Mouse (Mus musculus): ENCODE measurements around the gene Gm3952. TPM values are rescaled to one million over a fixed set of nuclear protein-coding genes. Genes with fewer than 3 reads are reported as not detected.

Gene Gm3952
- polyA plus RNA-seq, 1 experiment from 2014 or later = not detected

DNA sequence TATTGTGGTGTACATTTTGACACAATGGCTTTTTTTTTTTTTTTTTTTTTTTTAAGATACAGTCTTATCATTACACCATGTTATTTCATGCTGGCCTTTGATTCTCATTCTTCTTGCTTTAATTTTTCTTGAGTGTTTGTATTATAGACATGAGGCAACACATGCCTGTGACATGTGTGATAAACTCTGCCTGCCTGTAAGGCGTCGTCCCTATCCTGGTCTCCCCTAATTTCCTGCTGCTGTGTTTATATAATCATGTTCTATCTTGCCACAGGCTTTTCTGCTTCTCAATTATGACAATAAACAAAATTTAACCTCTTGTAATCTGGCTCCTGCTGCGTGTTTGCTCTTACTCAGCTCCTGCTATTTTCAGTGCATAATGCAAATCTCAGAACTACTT is 100.5 kb downstream of the Gm3952 start:
- no peak overlapping the region for H3K4me2 ChIP-seq
- H3K9ac ChIP-seq = no peak overlapping the region
- no peak overlapping the region for H3K27ac ChIP-seq (ENCODE audit: poor library complexity, severe bottlenecking)
- 67% methylated on average over 3 of the region's 3 CpGs for WGBS
- H3K27me3 ChIP-seq (replicated peaks) = no peaks in the 10 kb centered on the region
- H3K4me3 ChIP-seq = no peak overlapping the region
- H3K4me1 ChIP-seq (replicated peaks) = peaks cover 39% of the 10 kb centered on the region
- no peaks in the 10 kb centered on the region for H3K36me3 ChIP-seq
- H3K9me3 ChIP-seq (replicated peaks) = no peaks in the 10 kb centered on the region
- no peak for ATAC-seq (ENCODE audit: insufficient number of reproducible peaks, low FRiP score)

DNA sequence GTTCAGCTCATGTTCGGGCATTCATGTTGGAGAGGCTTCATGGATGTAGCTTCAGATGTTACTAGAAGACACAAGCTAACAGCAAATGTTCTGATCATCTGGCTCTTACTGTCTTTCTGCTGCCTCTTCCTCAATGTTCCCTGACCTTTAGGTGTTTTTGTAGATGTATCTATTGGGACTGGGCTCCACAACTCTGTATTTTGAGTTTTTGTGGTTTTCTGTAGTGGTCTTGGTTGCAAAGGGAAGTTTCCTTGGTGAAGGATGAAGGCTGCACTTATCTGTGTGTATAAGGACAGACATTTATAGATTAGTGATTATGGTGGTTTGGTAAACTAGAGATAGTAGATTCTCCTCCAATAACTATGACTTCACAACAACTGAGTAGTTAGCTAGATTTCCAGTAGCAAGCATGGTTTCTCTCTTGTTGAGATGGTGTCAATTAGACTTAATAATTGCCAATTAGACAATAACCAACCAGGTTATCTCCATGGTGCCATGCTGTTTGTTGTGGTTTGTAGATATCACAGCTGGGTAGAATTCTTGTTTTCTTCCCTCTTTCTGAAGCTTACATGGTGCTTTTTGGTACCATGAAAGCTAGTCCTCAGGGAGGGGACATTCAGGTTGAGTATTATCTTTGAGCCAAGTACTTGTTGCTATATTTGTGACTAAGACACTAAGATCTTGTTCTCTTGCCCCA is 101.6 kb downstream of the Gm3952 start:
- WGBS = 95% methylated on average over 1 of the region's 1 CpGs
- Histone ChIP-seq H3K4me2 (no peak overlapping the region), H3K4me3 (no peak overlapping the region), H3K36me3 (no peaks in the 10 kb centered on the region), H3K9ac (no peak overlapping the region), H3K27me3 (replicated peaks) (no peaks in the 10 kb centered on the region), H3K27ac (ENCODE audit: poor library complexity, severe bottlenecking) (no peak overlapping the region), H3K9me3 (replicated peaks) (no peaks in the 10 kb centered on the region), H3K4me1 (replicated peaks) (peaks cover 41% of the 10 kb centered on the region)
- no peak for ATAC-seq (ENCODE audit: insufficient number of reproducible peaks, low FRiP score)

Other genes starting within 250 kb of the Gm3952 start
- 474 and 476 TPM in 2 replicates for gene Itgb1, start 113.0 kb downstream of the Gm3952 start, polyA plus RNA-seq (2016; fragmentation: Nextera tagmentation; extraction: Ambion mirVana)